Mouse (Mus musculus): Measurements from ENCODE around the gene Ralgds.

GRCm38 (mm10) chr2:28465836-28466518, 46.9 kb upstream of the Ralgds start, which contains the start of gene 1700007K13Rik:
- TF ChIP-seq CTCF (IDR thresholded peaks at IDR 0.05; ENCODE audit: insufficient read depth, low read depth, low read length) (no peak), POLR2A (IDR thresholded peaks at IDR 0.05; ENCODE audit: insufficient read depth, low read depth, low read length) (no peak)
